Mouse (Mus musculus) large intestine, adult 2 months (tissue): ENCODE measurements around the gene C1qtnf9. TPM values are rescaled to one million over a fixed set of nuclear protein-coding genes. Genes with fewer than 3 reads are reported as not detected.
A peak's percentile ranks its signal among the peaks of the same experiment; 100 is the strongest.

ENCODE experiments used
- DNase-seq: peaks from one replicate; pipeline ENCODE4 v3.0.0-alpha.2; 2012; ENCODE audit warnings: low read depth, low spot score
- WGBS: fragments of 180-500 bp; shearing (Covaris S2); methylation state at CpG from one replicate; pipeline ENCODE4 v1.1.7; 2018; 5-methylcytosine and 5-hydroxymethylcytosine counted together
- polyA plus RNA-seq: library from polyadenylated mRNA; depleted of rRNA; stranded (reverse); fragments of >200 nt; gene quantifications from 2 replicates; pipeline ENCODE4 v1.2.3, GENCODE M21; 2012

The C1qtnf9 gene
- polyA plus RNA-seq, 1 experiment = 1.7 TPM

GRCm38 (mm10) chr14:60747154-60747870 lies 20.6 kb upstream of the C1qtnf9 start:
- 89% methylated on average over 21 of the region's 21 CpGs for WGBS
- no peak for DNase-seq

- no peak for DNase-seq
- 76% methylated on average over 12 of the region's 12 CpGs for WGBS
Observed at GRCm38 (mm10) chr14:60749880-60750279, 18.1 kb upstream of the C1qtnf9 start.

- WGBS = 93% methylated on average over 16 of the region's 16 CpGs
- DNase-seq = no peak
Observed at GRCm38 (mm10) chr14:60751581-60751980, 16.4 kb upstream of the C1qtnf9 start.

- DNase-seq = no peak
- 86% methylated on average over 14 of the region's 14 CpGs for WGBS
Observed at GRCm38 (mm10) chr14:60752892-60753800, 14.8 kb upstream of the C1qtnf9 start.

GRCm38 (mm10) chr14:60753801-60754126 lies 14.2 kb upstream of the C1qtnf9 start:
- DNase-seq = no peak
- 97% methylated on average over 10 of the region's 10 CpGs for WGBS

- DNase-seq = no peak
- WGBS = 96% methylated on average over 5 of the region's 5 CpGs
Observed at GRCm38 (mm10) chr14:60754656-60755055, 13.3 kb upstream of the C1qtnf9 start.

GRCm38 (mm10) chr14:60756271-60756670 lies 11.7 kb upstream of the C1qtnf9 start:
- DNase-seq = no peak

GRCm38 (mm10) chr14:60757265-60757664 lies 10.7 kb upstream of the C1qtnf9 start:
- 94% methylated on average over 8 of the region's 8 CpGs for WGBS
- no peak for DNase-seq

More at GRCm38 (mm10) chr14:60756271-60756670, 11.7 kb upstream of the C1qtnf9 start:
- 81% methylated on average over 15 of the region's 15 CpGs for WGBS

GRCm38 (mm10) chr14:60757722-60758121 lies 10.2 kb upstream of the C1qtnf9 start:
- 93% methylated on average over 7 of the region's 7 CpGs for WGBS
- DNase-seq = no peak

GRCm38 (mm10) chr14:60759097-60759496 lies 8.8 kb upstream of the C1qtnf9 start:
- 78% methylated on average over 8 of the region's 8 CpGs for WGBS
- DNase-seq = no peak

- 76% methylated on average over 10 of the region's 10 CpGs for WGBS
- no peak for DNase-seq
Observed at GRCm38 (mm10) chr14:60761801-60762200, 6.1 kb upstream of the C1qtnf9 start.

- WGBS = 66% methylated on average over 7 of the region's 7 CpGs
Observed at GRCm38 (mm10) chr14:60762754-60763153, 5.2 kb upstream of the C1qtnf9 start.

GRCm38 (mm10) chr14:60763746-60764145 lies 4.2 kb upstream of the C1qtnf9 start:
- no peak for DNase-seq
- 84% methylated on average over 5 of the region's 5 CpGs for WGBS

More at GRCm38 (mm10) chr14:60762754-60763153, 5.2 kb upstream of the C1qtnf9 start:
- DNase-seq = no peak

GRCm38 (mm10) chr14:60764526-60764925 lies 3.4 kb upstream of the C1qtnf9 start:
- no peak for DNase-seq
- WGBS = 70% methylated on average over 4 of the region's 4 CpGs

GRCm38 (mm10) chr14:60765025-60765424 lies 2.9 kb upstream of the C1qtnf9 start:
- WGBS = 60% methylated on average over 2 of the region's 2 CpGs
- DNase-seq = no peak

- DNase-seq = no peak
- WGBS = 50% methylated on average over 6 of the region's 6 CpGs
Observed at GRCm38 (mm10) chr14:60769340-60769739, 1.4 kb downstream of the C1qtnf9 start.

- 78% methylated on average over 6 of the region's 6 CpGs for WGBS
- no peak for DNase-seq
Observed at GRCm38 (mm10) chr14:60770594-60770993, 2.7 kb downstream of the C1qtnf9 start.

- WGBS = 5% methylated on average over 8 of the region's 8 CpGs
Observed at GRCm38 (mm10) chr14:60771057-60771456, 3.1 kb downstream of the C1qtnf9 start.

GRCm38 (mm10) chr14:60773476-60773875 lies 5.5 kb downstream of the C1qtnf9 start:
- WGBS = 84% methylated on average over 2 of the region's 2 CpGs
- no peak for DNase-seq

More at GRCm38 (mm10) chr14:60771057-60771456, 3.1 kb downstream of the C1qtnf9 start:
- DNase-seq = peak; percentile 36

- WGBS = 88% methylated on average over 8 of the region's 8 CpGs
- DNase-seq = no peak
Observed at GRCm38 (mm10) chr14:60776521-60776920, 8.6 kb downstream of the C1qtnf9 start.

- WGBS = 85% methylated on average over 5 of the region's 5 CpGs
Observed at GRCm38 (mm10) chr14:60777485-60777919, 9.6 kb downstream of the C1qtnf9 start.

More at GRCm38 (mm10) chr14:60777485-60777919, 9.6 kb downstream of the C1qtnf9 start:
- no peak for DNase-seq
